Mouse (Mus musculus) heart, postnatal 36 days (tissue): Measurements from ENCODE around the gene Cyp2c54. TPM values are rescaled to one million over a fixed set of nuclear protein-coding genes. Genes with fewer than 3 reads are reported as not detected.
"Not testable (repeated sequence)": the region's sequence is repeated elsewhere in the genome, so short reads cannot be mapped to it uniquely, and the experiment has no call there.

ENCODE experiments used
- DNase-seq, 2 experiments: peaks; one replicate each; pipeline ENCODE4 v3.0.0; 2021 to 2022
- intact Hi-C: fragments of 180-260 bp; cut with DNase I; formaldehyde crosslinking; loops from one replicate; pipeline ENCODE4 v1.15.1; 2025
- total RNA-seq, 2 experiments: library from RNA; stranded (reverse); gene quantifications; 2 replicates each; pipeline ENCODE4 v1.2.3; 2021

The Cyp2c54 gene
- total RNA-seq = not detected

DNA sequence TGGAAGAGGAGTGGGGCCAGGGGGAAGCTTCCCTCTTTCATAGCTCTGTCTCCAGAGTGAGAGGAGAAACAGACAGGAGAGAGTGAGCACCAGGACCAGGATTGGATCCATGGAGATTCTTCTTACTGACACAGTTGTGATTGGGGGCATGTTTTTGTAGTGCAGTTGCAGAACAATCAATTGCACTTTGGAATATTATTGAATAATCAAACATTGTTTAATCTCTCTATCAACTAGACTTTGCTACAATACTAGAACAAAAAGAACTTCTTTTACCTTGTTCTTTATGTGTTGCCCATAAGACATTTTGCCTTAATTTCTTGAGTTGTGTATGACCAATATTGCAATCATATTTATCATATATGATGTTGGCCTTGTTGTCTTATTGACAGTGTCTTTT, at the start of gene Cyp2c54:
Gene Cyp2c54 (minus strand): TSS at position 127 of the 400 bp plus-strand sequence.
- no peak for DNase-seq
- intact Hi-C loops = no loop called here

DNA sequence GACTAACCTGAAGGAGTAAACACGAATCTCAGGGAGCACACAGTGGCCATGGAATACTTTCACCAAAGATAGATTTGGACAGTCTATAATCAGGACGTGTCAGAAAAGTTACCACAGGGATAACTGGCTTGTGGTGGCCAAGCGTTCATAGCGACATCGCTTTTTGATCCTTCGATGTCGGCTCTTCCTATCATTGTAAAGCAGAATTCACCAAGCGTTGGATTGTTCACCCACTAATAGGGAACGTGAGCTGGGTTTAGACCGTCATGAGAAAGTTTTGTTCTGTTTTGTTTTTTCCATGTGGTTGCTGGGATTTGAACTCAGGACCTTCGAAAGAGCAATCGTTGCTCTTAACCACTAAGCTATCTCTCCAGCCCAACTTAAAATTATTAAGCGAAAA, 46.0 kb upstream of the Cyp2c54 start:
- DNase-seq, intact Hi-C loops: not testable (repeated sequence)

DNA sequence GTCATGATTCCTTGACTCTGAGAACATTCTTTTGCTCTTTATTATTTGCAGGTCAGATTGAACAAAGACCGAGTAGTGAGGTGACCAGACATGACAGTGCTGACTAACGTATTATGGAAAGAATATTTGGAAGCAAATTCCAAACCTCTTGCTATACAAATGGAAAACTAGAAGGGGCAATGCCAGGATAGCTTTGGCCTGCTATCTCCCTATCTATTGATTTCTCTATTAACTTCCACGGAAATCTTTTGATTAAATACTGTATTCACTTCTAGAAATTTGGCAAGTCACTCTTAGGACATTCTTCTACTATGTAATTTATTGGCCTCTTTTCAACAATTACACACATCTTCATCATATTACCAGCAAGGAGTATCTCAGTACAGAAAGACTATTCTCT, 17.5 kb upstream of the Cyp2c54 start:
- intact Hi-C loops = no loop called here
- DNase-seq = no peak

DNA sequence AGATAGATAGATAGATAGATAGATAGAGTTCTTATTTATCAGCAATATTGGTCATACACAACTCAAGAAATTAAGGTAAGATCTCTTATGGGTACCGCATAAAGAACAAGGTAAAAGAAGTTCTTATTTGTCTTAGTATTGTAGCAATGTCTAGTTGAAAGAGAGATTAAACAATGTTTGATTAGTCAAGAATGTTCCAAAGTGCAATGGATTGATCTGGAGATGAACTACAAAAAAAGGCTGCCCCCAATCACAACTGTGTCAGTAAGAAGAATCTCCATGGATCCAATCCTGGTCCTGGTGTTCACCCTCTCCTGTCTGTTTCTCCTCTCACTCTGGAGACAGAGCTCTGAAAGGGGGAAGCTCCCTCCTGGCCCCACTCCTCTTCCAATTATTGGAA, 15.8 kb upstream of the Cyp2c54 start, which contains the start of gene Cyp2c50:
Gene Cyp2c50 (plus strand): TSS at position 268 of the 400 bp plus-strand sequence.
- DNase-seq, intact Hi-C loops: not testable (repeated sequence)

DNA sequence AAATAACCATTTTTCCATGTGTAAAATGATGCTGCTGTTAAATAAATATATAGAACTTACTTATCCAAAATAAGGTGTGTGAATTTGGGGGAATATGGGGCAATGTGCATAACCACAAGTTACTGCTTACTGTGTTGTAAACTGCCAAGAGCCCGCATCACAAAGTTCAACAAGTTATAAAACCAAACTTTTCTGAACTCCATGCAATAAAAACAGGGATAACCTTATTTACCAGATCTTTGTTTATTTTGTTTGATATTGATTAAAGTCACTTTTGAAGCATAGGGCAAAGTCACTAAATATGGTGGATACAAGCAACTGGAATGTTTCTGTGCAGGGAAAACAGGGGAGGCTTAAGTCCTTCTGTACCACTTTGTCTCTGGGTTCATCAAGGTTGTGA, 14.8 kb upstream of the Cyp2c54 start:
- intact Hi-C loops = no loop called here
- no peak for DNase-seq

DNA sequence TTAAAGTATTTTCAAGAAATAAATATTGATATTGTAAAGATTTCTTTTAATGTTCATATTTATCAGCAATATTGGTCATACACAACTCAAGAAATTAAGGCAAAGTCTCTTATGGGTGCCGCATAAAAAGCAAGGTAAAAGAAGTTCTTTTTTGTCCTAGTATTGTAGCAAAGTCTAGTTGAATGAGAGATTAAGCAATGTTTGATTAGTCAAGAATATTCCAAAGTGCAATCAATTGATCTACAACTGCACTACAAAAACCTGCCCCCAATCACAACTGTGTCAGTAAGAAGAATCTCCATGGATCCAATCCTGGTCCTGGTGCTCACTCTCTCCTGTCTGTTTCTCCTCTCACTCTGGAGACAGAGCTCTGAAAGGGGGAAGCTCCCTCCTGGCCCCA, 81.5 kb downstream of the Cyp2c54 start, which contains the start of gene Cyp2c37:
Gene Cyp2c37 (plus strand): TSS at position 285 of the 400 bp plus-strand sequence.
- intact Hi-C loops = not testable (repeated sequence)

DNA sequence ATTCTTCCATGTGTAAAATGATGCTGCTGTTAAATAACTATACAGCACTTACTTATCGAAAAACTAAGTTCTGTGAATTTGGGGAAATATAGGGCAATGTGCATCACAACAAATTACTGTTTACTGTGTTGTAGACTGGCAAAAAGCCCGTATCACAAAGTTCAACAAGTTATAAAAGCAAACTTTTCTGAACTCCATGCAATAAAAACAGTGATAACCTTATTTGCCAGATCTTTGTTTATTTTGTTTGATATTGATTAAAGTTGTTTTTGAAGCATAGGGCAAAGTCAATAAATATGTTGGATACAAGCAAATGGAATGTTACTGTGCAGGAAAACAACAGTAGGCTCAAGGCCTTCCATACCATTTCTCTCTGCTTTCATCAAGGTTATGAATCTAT, 84.2 kb downstream of the Cyp2c54 start:
- no peak for DNase-seq
- intact Hi-C loops = no loop called here

More for the DNA sequence above, 81.5 kb downstream of the Cyp2c54 start, which contains the start of gene Cyp2c37:
- DNase-seq = not testable (repeated sequence)

Other genes with a start within 250 kb of the Cyp2c54 start
- gene Cyp2c69, start 187.0 kb downstream of the Cyp2c54 start, total RNA-seq = not detected
- not detected for gene Cyp2c37, start 81.4 kb downstream of the Cyp2c54 start, total RNA-seq
- not detected for gene Cyp2c50, start 15.9 kb upstream of the Cyp2c54 start, total RNA-seq
- gene Cyp2c70, start 113.5 kb upstream of the Cyp2c54 start, total RNA-seq = under 1 TPM in 1 of 2 experiments, not detected in 1; 0.14 TPM
- gene Pdlim1, start 198.0 kb upstream of the Cyp2c54 start, total RNA-seq = 100 to 1,000 TPM; 148 to 150 TPM